ENCODE assay signal across 17 mouse cellular contexts in genomic region chr16:67410926-67411325, GRCm38 (mm10).
"Had no signal": no experiment of that assay in that cellular context is flagged by ENCODE, and none has a peak within 500 bp of the region (broad histone marks: within the 10 kb centered on the region; RNA-seq: fewer than 3 reads in every experiment).

No protein-coding gene starts in this region.

- H3K27me3 ChIP-seq: kidney, embryonic 15.5 days; liver, embryonic 12.5 days; megakaryocyte, embryonic 14.5 days; neural tube, embryonic 13.5 days had no signal

- H3K9me3 ChIP-seq: kidney, embryonic 15.5 days; liver, embryonic 12.5 days; megakaryocyte, embryonic 14.5 days; neural tube, embryonic 13.5 days had no signal

- H3K4me2 ChIP-seq: kidney, embryonic 15.5 days; liver, embryonic 12.5 days; lung, embryonic 14.5 days; midbrain, embryonic 11.5 days; neural tube, embryonic 13.5 days had no signal

- H3K4me3 ChIP-seq: kidney, embryonic 15.5 days; liver, embryonic 12.5 days; megakaryocyte, embryonic 14.5 days; neural tube, embryonic 13.5 days had no signal

- ATAC-seq: liver, embryonic 12.5 days; midbrain, embryonic 16.5 days had no signal

- H3K9ac ChIP-seq: kidney, embryonic 15.5 days; liver, embryonic 12.5 days; lung, embryonic 14.5 days; neural tube, embryonic 13.5 days had no signal

- H3K4me1 ChIP-seq: kidney, embryonic 15.5 days; liver, embryonic 12.5 days; megakaryocyte, embryonic 14.5 days; neural tube, embryonic 13.5 days had no signal

- H3K27ac ChIP-seq: kidney, embryonic 15.5 days; liver, embryonic 12.5 days; neural tube, embryonic 13.5 days had no signal

- H3K36me3 ChIP-seq: kidney, embryonic 15.5 days; liver, embryonic 12.5 days; neural tube, embryonic 13.5 days had no signal

- DNase-seq: kidney, adult 18-20 months; kidney, postnatal 14 days; layer of hippocampus, adult 9-11 months; layer of hippocampus, postnatal 36 days; lung, embryonic 14.5 days; lung, postnatal 10 days; lung, postnatal 4 days; right cerebral cortex, postnatal 4 days; spleen, adult 18-20 months; thymus, adult 18-20 months; thymus, postnatal 14 days had no signal
